Mouse (Mus musculus) layer of hippocampus, adult 9-11 months (tissue): Measurements from ENCODE around the gene Serpina1d.
"Not testable (repeated sequence)": the region's sequence is repeated elsewhere in the genome, so short reads cannot be mapped to it uniquely, and the experiment has no call there.

Source experiments
- DNase-seq: peaks from one replicate; pipeline ENCODE4 v3.0.0; 2022

Serpina1d gene

GRCm38 (mm10) chr12:103773246-103773851 lies at the start of gene Serpina1d:
Gene Serpina1d, minus strand, starts transcription at chr12:103773592.
- not testable (repeated sequence) for DNase-seq

GRCm38 (mm10) chr12:103770597-103770996 lies 2.8 kb downstream of the Serpina1d start:
- not testable (repeated sequence) for DNase-seq

DNA sequence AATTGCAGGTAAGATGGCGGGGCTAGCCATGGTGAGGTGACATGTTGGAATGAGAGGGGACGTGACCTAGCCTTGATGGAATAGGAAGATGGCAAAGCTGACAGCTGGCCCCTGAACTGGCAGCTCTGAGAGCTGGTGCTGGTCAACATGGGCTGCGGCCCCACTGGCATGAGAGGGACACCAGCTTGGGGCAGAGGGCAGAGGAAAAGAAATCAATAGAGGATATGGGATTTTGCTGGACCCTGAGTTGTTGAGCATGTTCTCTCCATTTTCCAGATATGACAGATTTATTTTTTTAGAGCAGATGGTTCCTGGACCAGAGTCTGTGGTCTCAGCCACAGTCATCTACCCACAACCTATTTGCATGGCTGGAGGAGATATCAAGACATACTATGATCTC lies 10.3 kb downstream of the Serpina1d start:
- not testable (repeated sequence) for DNase-seq

DNA sequence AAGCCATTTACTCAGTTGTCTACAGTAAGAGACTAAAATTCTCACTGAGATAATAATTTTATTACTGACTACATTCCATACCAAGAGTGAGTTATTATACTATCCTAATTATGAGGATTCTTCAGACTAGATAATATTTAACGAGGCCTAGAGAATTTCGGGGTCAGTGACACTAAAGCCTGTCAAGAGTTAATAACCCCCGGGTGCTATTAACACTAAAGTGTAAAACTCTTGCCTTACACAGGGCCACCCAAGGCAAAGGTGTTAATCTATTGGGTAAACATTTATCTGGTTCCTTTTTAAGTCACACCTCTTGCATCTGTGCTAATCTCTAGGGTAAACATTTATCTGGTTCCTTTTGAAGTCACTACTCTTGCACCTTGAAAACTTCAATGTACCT lies 13.1 kb downstream of the Serpina1d start:
- not testable (repeated sequence) for DNase-seq

- DNase-seq: not testable (repeated sequence)
These were observed 27.4 kb downstream of the Serpina1d start for GRCm38 (mm10) chr12:103745957-103746356.

DNA sequence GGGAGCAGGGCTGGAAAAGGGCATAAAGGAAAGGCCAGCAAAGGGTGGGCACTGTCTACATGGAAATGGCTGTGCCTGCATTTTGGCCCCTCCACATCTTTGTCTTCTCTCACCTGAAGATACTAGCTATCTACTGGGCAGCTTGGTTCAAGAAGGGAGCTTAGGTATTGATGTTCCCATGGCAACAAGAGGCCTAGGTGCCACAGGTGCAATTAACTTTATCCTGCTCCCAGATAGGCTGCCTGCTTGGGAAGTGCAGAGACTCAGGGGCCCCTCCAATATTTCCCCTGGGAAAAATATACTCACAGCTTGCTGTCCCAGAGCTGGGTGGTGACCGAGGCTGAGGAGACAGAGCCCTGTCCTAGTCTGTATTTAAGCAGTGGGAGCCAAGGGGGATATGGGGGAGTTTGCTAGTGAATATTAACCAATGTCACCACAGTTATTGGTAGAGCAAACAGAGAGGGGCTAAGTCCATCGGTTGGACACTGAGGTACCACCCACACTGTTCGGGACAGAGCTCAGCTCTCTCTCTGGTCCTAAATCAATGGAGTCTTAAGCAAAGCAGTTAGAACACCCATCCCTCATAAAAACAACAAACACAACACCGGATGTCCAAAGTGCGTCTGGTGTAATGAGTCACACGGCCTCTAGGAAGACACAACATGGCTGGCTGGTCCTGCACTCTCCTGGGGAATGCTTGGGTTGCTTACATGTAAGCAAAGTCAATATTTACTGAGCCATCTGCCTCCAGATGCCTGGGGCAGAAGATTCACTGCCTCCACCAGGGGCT lies 35.4 kb downstream of the Serpina1d start:
- DNase-seq: not testable (repeated sequence)

- DNase-seq: not testable (repeated sequence)
These were observed 37.8 kb downstream of the Serpina1d start for GRCm38 (mm10) chr12:103735566-103735965.

DNA sequence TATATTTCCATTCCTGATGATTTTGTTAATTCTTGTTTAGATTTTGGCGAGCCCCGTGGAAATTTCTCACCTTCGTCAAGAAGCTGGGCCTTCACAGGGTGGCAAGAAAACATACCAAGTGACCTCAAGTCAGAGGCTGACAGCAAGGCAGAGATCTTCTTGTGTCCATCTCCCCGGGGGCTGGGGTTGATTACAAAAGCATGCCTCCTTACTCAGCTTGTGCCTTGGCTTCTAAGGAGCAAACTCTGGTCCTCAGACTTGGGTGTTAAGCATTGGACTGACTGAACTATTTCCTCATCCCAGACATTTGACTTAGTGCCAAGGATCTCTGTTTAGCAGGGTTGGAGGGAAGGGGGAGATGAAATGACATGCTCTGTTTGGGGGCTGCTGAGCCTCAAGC lies 38.3 kb downstream of the Serpina1d start:
- DNase-seq: not testable (repeated sequence)
